Mouse (Mus musculus) limb, embryonic 13.5 days (tissue): Measurements from ENCODE around the gene Slc24a4. TPM values are rescaled to one million over a fixed set of nuclear protein-coding genes. Genes with fewer than 3 reads are reported as not detected.
A peak's percentile ranks its signal among the peaks of the same experiment; 100 is the strongest.

Experiments
- ATAC-seq: fragments of 200-750 bp; cut with Nextera tagmentation; 2 replicates; pipeline ENCODE4 v1.8.0; 2017; ENCODE audit warnings: low read depth, moderate number of reproducible peaks, moderate TSS enrichment; ENCODE audit not compliant: low FRiP score
- H3K27ac ChIP-seq: fragments of 300-500 bp; sonication (generic); 2 replicates; pipeline ENCODE4 v1.5.1; 2015; ENCODE audit warnings: inconsistent platforms, mild to moderate bottlenecking, moderate library complexity
- H3K27me3 ChIP-seq: fragments of 300-500 bp; sonication (generic); 2 replicates; pipeline ENCODE4 v1.6.1; 2015; ENCODE audit warnings: mild to moderate bottlenecking, inconsistent platforms
- H3K36me3 ChIP-seq: fragments of 300-500 bp; sonication (generic); 2 replicates; pipeline ENCODE4 v1.6.1; 2015; ENCODE audit warnings: inconsistent platforms, mild to moderate bottlenecking, moderate library complexity
- H3K4me1 ChIP-seq: fragments of 300-500 bp; sonication (generic); 2 replicates; pipeline ENCODE4 v1.6.1; 2015; ENCODE audit warnings: inconsistent platforms
- H3K4me2 ChIP-seq: fragments of 300-500 bp; sonication (generic); replicated peaks from 2 replicates; pipeline ENCODE4 v1.6.1; 2015; ENCODE audit warnings: inconsistent platforms, mild to moderate bottlenecking, moderate library complexity
- H3K4me3 ChIP-seq: fragments of 300-500 bp; sonication (generic); 2 replicates; pipeline ENCODE4 v1.5.1; 2015; ENCODE audit warnings: moderate library complexity, mild to moderate bottlenecking, inconsistent platforms
- H3K9ac ChIP-seq: fragments of 300-500 bp; sonication (generic); 2 replicates; pipeline ENCODE4 v1.6.1; 2015; ENCODE audit warnings: mild to moderate bottlenecking, inconsistent platforms
- H3K9me3 ChIP-seq: fragments of 300-500 bp; sonication (generic); 2 replicates; pipeline ENCODE4 v1.6.1; 2016; ENCODE audit warnings: inconsistent platforms
- WGBS: fragments of 180-500 bp; shearing (Covaris S2); methylation state at CpG from one replicate; pipeline ENCODE4 v1.1.7; 2015; 5-methylcytosine and 5-hydroxymethylcytosine counted together
- polyA plus RNA-seq: library from polyadenylated mRNA; unstranded; fragments of >200 nt; fragmentation: Nextera tagmentation; extraction: Ambion mirVana; gene quantifications from 2 replicates; pipeline ENCODE4 v1.2.1, GENCODE M21; 2015

Slc24a4 gene
- polyA plus RNA-seq, 1 experiment from 2014 or later = 0.85 TPM

- Histone ChIP-seq H3K4me3 (no peak overlapping the region), H3K27ac (no peak overlapping the region), H3K27me3 (no peaks in the 10 kb centered on the region), H3K4me1 (peaks cover 29% of the 10 kb centered on the region), H3K9me3 (no peaks in the 10 kb centered on the region), H3K4me2 (no peak overlapping the region), H3K36me3 (peaks cover 4% of the 10 kb centered on the region; the same call in 1 of the 2 replicates), H3K9ac (no peak overlapping the region)
- 87% methylated on average over 2 of the region's 2 CpGs for WGBS
- no peak for ATAC-seq
Measured at GRCm38 (mm10) chr12:102290662-102291061, 162.1 kb downstream of the Slc24a4 start.

- H3K36me3 ChIP-seq = peaks cover 4% of the 10 kb centered on the region; the same call in 1 of the 2 replicates
- no peak overlapping the region for H3K4me3 ChIP-seq
- no peak for ATAC-seq
- H3K9me3 ChIP-seq = no peaks in the 10 kb centered on the region
- WGBS = 27% methylated on average over 6 of the region's 6 CpGs
- peak overlapping the region; percentile 67 for H3K27ac ChIP-seq
- peaks cover 25% of the 10 kb centered on the region for H3K4me1 ChIP-seq
- no peak overlapping the region for H3K4me2 ChIP-seq
- H3K27me3 ChIP-seq = no peaks in the 10 kb centered on the region
- H3K9ac ChIP-seq = no peak overlapping the region
Measured at GRCm38 (mm10) chr12:102291686-102292085, 163.2 kb downstream of the Slc24a4 start.

GRCm38 (mm10) chr12:102292501-102293215 lies 164.1 kb downstream of the Slc24a4 start:
- no peak overlapping the region for H3K4me3 ChIP-seq
- H3K36me3 ChIP-seq = peaks cover 4% of the 10 kb centered on the region; the same call in 1 of the 2 replicates
- no peak overlapping the region for H3K4me2 ChIP-seq
- WGBS = 83% methylated on average over 7 of the region's 7 CpGs
- H3K27ac ChIP-seq = no peak overlapping the region
- no peak for ATAC-seq
- H3K27me3 ChIP-seq = no peaks in the 10 kb centered on the region
- H3K4me1 ChIP-seq = peaks cover 18% of the 10 kb centered on the region
- no peak overlapping the region for H3K9ac ChIP-seq
- H3K9me3 ChIP-seq = no peaks in the 10 kb centered on the region

GRCm38 (mm10) chr12:102294634-102295033 lies 166.1 kb downstream of the Slc24a4 start:
- Histone ChIP-seq H3K4me2 (no peak overlapping the region), H3K9me3 (no peaks in the 10 kb centered on the region), H3K4me3 (no peak overlapping the region), H3K36me3 (peaks cover 3% of the 10 kb centered on the region; the same call in 1 of the 2 replicates), H3K27me3 (no peaks in the 10 kb centered on the region), H3K27ac (no peak overlapping the region), H3K9ac (no peak overlapping the region), H3K4me1 (peaks cover 18% of the 10 kb centered on the region)
- 63% methylated on average over 5 of the region's 5 CpGs for WGBS
- no peak for ATAC-seq

GRCm38 (mm10) chr12:102295230-102295629 lies 166.7 kb downstream of the Slc24a4 start:
- no peaks in the 10 kb centered on the region for H3K9me3 ChIP-seq
- no peaks in the 10 kb centered on the region for H3K36me3 ChIP-seq
- no peak overlapping the region for H3K27ac ChIP-seq
- no peak overlapping the region for H3K9ac ChIP-seq
- ATAC-seq = no peak
- WGBS = 78% methylated on average over 7 of the region's 7 CpGs
- no peak overlapping the region for H3K4me2 ChIP-seq
- H3K27me3 ChIP-seq = no peaks in the 10 kb centered on the region
- H3K4me3 ChIP-seq = no peak overlapping the region
- peaks cover 18% of the 10 kb centered on the region for H3K4me1 ChIP-seq

GRCm38 (mm10) chr12:102295662-102296061 lies 167.1 kb downstream of the Slc24a4 start:
- Histone ChIP-seq H3K9me3 (no peaks in the 10 kb centered on the region), H3K27ac (no peak overlapping the region), H3K4me2 (no peak overlapping the region), H3K4me3 (no peak overlapping the region), H3K9ac (no peak overlapping the region), H3K27me3 (no peaks in the 10 kb centered on the region), H3K4me1 (peaks cover 18% of the 10 kb centered on the region), H3K36me3 (no peaks in the 10 kb centered on the region)
- ATAC-seq = no peak
- 83% methylated on average over 8 of the region's 8 CpGs for WGBS

- Histone ChIP-seq H3K9ac (no peak overlapping the region), H3K27me3 (no peaks in the 10 kb centered on the region), H3K36me3 (no peaks in the 10 kb centered on the region), H3K27ac (no peak overlapping the region), H3K4me3 (no peak overlapping the region), H3K4me2 (no peak overlapping the region), H3K9me3 (no peaks in the 10 kb centered on the region), H3K4me1 (peaks cover 18% of the 10 kb centered on the region)
- ATAC-seq = no peak
- WGBS = 89% methylated on average over 1 of the region's 1 CpGs
Measured at GRCm38 (mm10) chr12:102296361-102296760, 167.8 kb downstream of the Slc24a4 start.

- Histone ChIP-seq H3K9ac (no peak overlapping the region), H3K27ac (no peak overlapping the region), H3K36me3 (no peaks in the 10 kb centered on the region), H3K27me3 (no peaks in the 10 kb centered on the region), H3K4me1 (peaks cover 14% of the 10 kb centered on the region), H3K4me2 (no peak overlapping the region), H3K9me3 (no peaks in the 10 kb centered on the region), H3K4me3 (no peak overlapping the region)
- ATAC-seq = no peak
- WGBS = 77% methylated on average over 4 of the region's 4 CpGs
Measured at GRCm38 (mm10) chr12:102296967-102297366, 168.4 kb downstream of the Slc24a4 start.

- H3K4me3 ChIP-seq = no peak overlapping the region
- no peaks in the 10 kb centered on the region for H3K27me3 ChIP-seq
- H3K36me3 ChIP-seq = no peaks in the 10 kb centered on the region
- H3K4me2 ChIP-seq = no peak overlapping the region
- H3K9ac ChIP-seq = no peak overlapping the region
- peaks cover 21% of the 10 kb centered on the region for H3K4me1 ChIP-seq
- H3K27ac ChIP-seq = no peak overlapping the region
- no peaks in the 10 kb centered on the region for H3K9me3 ChIP-seq
- no peak for ATAC-seq
- 61% methylated on average over 5 of the region's 5 CpGs for WGBS
Measured at GRCm38 (mm10) chr12:102299209-102299608, 170.7 kb downstream of the Slc24a4 start.

GRCm38 (mm10) chr12:102301585-102301984 lies 173.1 kb downstream of the Slc24a4 start:
- H3K4me3 ChIP-seq = no peak overlapping the region
- H3K9me3 ChIP-seq = no peaks in the 10 kb centered on the region
- H3K36me3 ChIP-seq = no peaks in the 10 kb centered on the region
- no peaks in the 10 kb centered on the region for H3K27me3 ChIP-seq
- no peak for ATAC-seq
- H3K9ac ChIP-seq = no peak overlapping the region
- WGBS = 84% methylated on average over 1 of the region's 1 CpGs
- no peak overlapping the region for H3K27ac ChIP-seq
- no peak overlapping the region for H3K4me2 ChIP-seq
- peaks cover 26% of the 10 kb centered on the region for H3K4me1 ChIP-seq

- Histone ChIP-seq H3K9me3 (no peaks in the 10 kb centered on the region), H3K27me3 (no peaks in the 10 kb centered on the region), H3K9ac (no peak overlapping the region), H3K27ac (no peak overlapping the region), H3K4me1 (peaks cover 27% of the 10 kb centered on the region), H3K4me2 (no peak overlapping the region), H3K4me3 (no peak overlapping the region), H3K36me3 (no peaks in the 10 kb centered on the region)
- no peak for ATAC-seq
- WGBS = 66% methylated on average over 9 of the region's 9 CpGs
Measured at GRCm38 (mm10) chr12:102302322-102302721, 173.8 kb downstream of the Slc24a4 start.

GRCm38 (mm10) chr12:102302831-102303351 lies 174.4 kb downstream of the Slc24a4 start:
- 59% methylated on average over 4 of the region's 4 CpGs for WGBS
- H3K4me3 ChIP-seq = no peak overlapping the region
- no peaks in the 10 kb centered on the region for H3K36me3 ChIP-seq
- H3K27me3 ChIP-seq = no peaks in the 10 kb centered on the region
- peaks cover 33% of the 10 kb centered on the region for H3K4me1 ChIP-seq
- no peak overlapping the region for H3K4me2 ChIP-seq
- no peaks in the 10 kb centered on the region for H3K9me3 ChIP-seq
- ATAC-seq = peak; percentile 20; the same call in 1 of the 2 replicates
- H3K27ac ChIP-seq = no peak overlapping the region
- no peak overlapping the region for H3K9ac ChIP-seq

GRCm38 (mm10) chr12:102303867-102304266 lies 175.3 kb downstream of the Slc24a4 start:
- Histone ChIP-seq H3K36me3 (no peaks in the 10 kb centered on the region), H3K27ac (no peak overlapping the region), H3K9ac (no peak overlapping the region), H3K27me3 (no peaks in the 10 kb centered on the region), H3K4me2 (no peak overlapping the region), H3K4me1 (peaks cover 41% of the 10 kb centered on the region), H3K9me3 (no peaks in the 10 kb centered on the region), H3K4me3 (no peak overlapping the region)
- 57% methylated on average over 7 of the region's 7 CpGs for WGBS
- no peak for ATAC-seq
